ENCODE assay signal across 19 mouse cellular contexts in the genomic region with DNA sequence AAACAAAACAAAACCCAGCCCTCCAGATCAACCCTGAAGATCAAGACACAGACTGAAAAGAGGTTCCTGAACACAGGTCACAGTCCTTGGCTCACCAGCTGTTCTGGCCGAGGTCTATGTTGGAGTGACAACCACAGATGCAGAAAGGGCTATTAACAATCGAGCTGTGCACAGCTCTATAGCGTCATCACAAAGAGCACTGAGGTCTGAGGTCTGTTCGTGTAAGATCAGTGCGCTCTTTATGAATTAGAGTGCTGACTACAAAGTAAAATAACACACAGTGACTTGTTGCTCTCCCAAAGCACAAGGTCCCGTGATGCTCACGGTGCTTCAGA. TPM values are rescaled to one million over a fixed set of nuclear protein-coding genes. Genes with fewer than 3 reads are reported as not detected.
DNase-seq lines count a peak whose midpoint lies in the region; ATAC-seq and TF ChIP-seq lines count a peak whose summit lies in the region.
"Had no signal": no experiment of that assay in that cellular context is flagged by ENCODE, and none has a peak within 500 bp of the region (broad histone marks: within the 10 kb centered on the region; RNA-seq: fewer than 3 reads in every experiment).

No protein-coding gene starts in this region.

- ATAC-seq in heart, embryonic 15.5 days (replicated peaks; ENCODE audit: insufficient number of reproducible peaks, insufficient read depth, low FRiP score, low read depth) = 0 out of 2 replicates have a peak, but pooled peaks have one; percentile 18
- peak; percentile 43; the same call in 1 of the 2 replicates for ATAC-seq in lung, embryonic 16.5 days (ENCODE audit: low read depth)
- no peak for ATAC-seq in lung, postnatal 0 days
- peak; percentile 75 for ATAC-seq in limb, embryonic 14.5 days (ENCODE audit: low FRiP score, low read depth)
- ATAC-seq in stomach, postnatal 0 days (ENCODE audit: low FRiP score, low TSS enrichment) = no peak
- ATAC-seq: CD4-positive, CD25-positive, alpha-beta regulatory T cell, adult 4 months; forebrain, embryonic 15.5 days; intestine, embryonic 15.5 days had no signal

- H3K9ac ChIP-seq in heart, embryonic 15.5 days = no peak overlapping the region
- no peak overlapping the region for H3K9ac ChIP-seq in lung, embryonic 16.5 days (ENCODE audit: low read length)
- H3K9ac ChIP-seq in lung, postnatal 0 days (replicated peaks; ENCODE audit: low read depth) = no peak overlapping the region
- no peak overlapping the region for H3K9ac ChIP-seq in limb, embryonic 14.5 days (ENCODE audit: low read depth, low read length, severe bottlenecking)
- no peak overlapping the region for H3K9ac ChIP-seq in stomach, postnatal 0 days (ENCODE audit: low read length)
- H3K9ac ChIP-seq: forebrain, embryonic 15.5 days; heart, embryonic 13.5 days; hindbrain, embryonic 14.5 days; intestine, embryonic 15.5 days; kidney, embryonic 15.5 days; neural tube, embryonic 15.5 days had no signal

- intact Hi-C loops in heart, postnatal 14 days (cut with DNase I) = no loop called here

- H3K4me1 ChIP-seq in heart, embryonic 15.5 days (replicated peaks) = no peaks in the 10 kb centered on the region
- H3K4me1 ChIP-seq in lung, embryonic 16.5 days (replicated peaks; ENCODE audit: control insufficient read depth, insufficient read depth, low read length) = peaks cover 9% of the 10 kb centered on the region
- H3K4me1 ChIP-seq in lung, postnatal 0 days (ENCODE audit: insufficient read depth, low read depth, low read length) = no peaks in the 10 kb centered on the region
- H3K4me1 ChIP-seq in limb, embryonic 14.5 days (ENCODE audit: control insufficient read depth, insufficient read depth, low read length) = no peaks in the 10 kb centered on the region; the same call in 1 of the 2 replicates
- 0 out of 2 replicates have a peak, but pooled peaks cover 2% of the 10 kb centered on the region for H3K4me1 ChIP-seq in stomach, postnatal 0 days (replicated peaks; ENCODE audit: control insufficient read depth, insufficient read depth)
- H3K4me1 ChIP-seq: forebrain, embryonic 15.5 days; intestine, embryonic 15.5 days; kidney, embryonic 15.5 days; neural tube, embryonic 15.5 days had no signal

- TF ChIP-seq CTCF in lung, postnatal 0 days (IDR thresholded peaks at IDR 0.05) = no peak
- no peak for TF ChIP-seq CTCF in stomach, postnatal 0 days (IDR thresholded peaks at IDR 0.05; ENCODE audit: low read depth)

- H3K36me3 ChIP-seq in heart, embryonic 15.5 days = no peaks in the 10 kb centered on the region
- H3K36me3 ChIP-seq in lung, embryonic 16.5 days (ENCODE audit: control insufficient read depth, insufficient read depth, low read length) = no peaks in the 10 kb centered on the region
- H3K36me3 ChIP-seq in lung, postnatal 0 days (ENCODE audit: insufficient read depth, low read length) = no peaks in the 10 kb centered on the region
- H3K36me3 ChIP-seq in limb, embryonic 14.5 days (ENCODE audit: control insufficient read depth, insufficient read depth, low read length) = no peaks in the 10 kb centered on the region
- H3K36me3 ChIP-seq in stomach, postnatal 0 days (ENCODE audit: control insufficient read depth, insufficient read depth, low read length) = no peaks in the 10 kb centered on the region
- H3K36me3 ChIP-seq: forebrain, embryonic 15.5 days; heart, embryonic 13.5 days; intestine, embryonic 15.5 days; kidney, embryonic 15.5 days; neural tube, embryonic 15.5 days had no signal

- no peaks in the 10 kb centered on the region for H3K9me3 ChIP-seq in heart, embryonic 15.5 days (replicated peaks)
- H3K9me3 ChIP-seq in lung, embryonic 16.5 days (ENCODE audit: control insufficient read depth, low read length) = no peaks in the 10 kb centered on the region
- H3K9me3 ChIP-seq in lung, postnatal 0 days (ENCODE audit: low read length) = no peaks in the 10 kb centered on the region
- no peaks in the 10 kb centered on the region for H3K9me3 ChIP-seq in limb, embryonic 14.5 days (ENCODE audit: control insufficient read depth, low read length)
- no peaks in the 10 kb centered on the region for H3K9me3 ChIP-seq in stomach, postnatal 0 days (ENCODE audit: control insufficient read depth, low read length)
- H3K9me3 ChIP-seq: forebrain, embryonic 15.5 days; heart, embryonic 13.5 days; intestine, embryonic 15.5 days; kidney, embryonic 15.5 days; neural tube, embryonic 15.5 days had no signal

- TF ChIP-seq POLR2A in limb, embryonic 14.5 days (IDR thresholded peaks at IDR 0.05; ENCODE audit: borderline replicate concordance, extremely low read depth, insufficient read depth, insufficient read length) = no peak

- DNase-seq in heart, postnatal 14 days = no peak
- no peak for DNase-seq in lung, postnatal 0 days (ENCODE audit: low spot score)
- DNase-seq in limb, embryonic 14.5 days (ENCODE audit: low spot score) = peak; percentile 57
- no peak for DNase-seq in stomach, postnatal 0 days (ENCODE audit: low spot score)
- DNase-seq in heart, adult 11 months = no peak
- DNase-seq in urinary bladder, postnatal 25 days (ENCODE audit: low spot score) = no peak
- DNase-seq: adrenal gland, postnatal 25 days; cerebellum, adult 8-10 months; gastrocnemius, postnatal 10 days had no signal

- H3K4me2 ChIP-seq in heart, embryonic 15.5 days = no peak overlapping the region
- H3K4me2 ChIP-seq in lung, embryonic 16.5 days (ENCODE audit: low read depth, low read length) = no peak overlapping the region
- no peak overlapping the region for H3K4me2 ChIP-seq in lung, postnatal 0 days (replicated peaks; ENCODE audit: low read depth, low read length)
- no peak overlapping the region for H3K4me2 ChIP-seq in limb, embryonic 14.5 days (replicated peaks; ENCODE audit: low read depth, low read length, severe bottlenecking)
- no peak overlapping the region for H3K4me2 ChIP-seq in stomach, postnatal 0 days (replicated peaks; ENCODE audit: low read depth)
- H3K4me2 ChIP-seq: forebrain, embryonic 15.5 days; heart, embryonic 13.5 days; hindbrain, embryonic 14.5 days; intestine, embryonic 15.5 days; kidney, embryonic 15.5 days; midbrain, embryonic 11.5 days; neural tube, embryonic 15.5 days had no signal

- WGBS in heart, embryonic 15.5 days = 73% methylated on average over 7 of the region's 7 CpGs
- 67% methylated on average over 7 of the region's 7 CpGs for WGBS in lung, embryonic 16.5 days
- 65% methylated on average over 7 of the region's 7 CpGs for WGBS in lung, postnatal 0 days
- 70% methylated on average over 7 of the region's 7 CpGs for WGBS in limb, embryonic 14.5 days
- 58% methylated on average over 7 of the region's 7 CpGs for WGBS in stomach, postnatal 0 days

- H3K27ac ChIP-seq in heart, embryonic 15.5 days = no peak overlapping the region
- peak overlapping the region; percentile 51 for H3K27ac ChIP-seq in lung, embryonic 16.5 days (ENCODE audit: low read length)
- no peak overlapping the region for H3K27ac ChIP-seq in lung, postnatal 0 days (ENCODE audit: low read length)
- 0 out of 2 replicates have a peak overlapping the region, but pooled peaks have one; percentile 11 for H3K27ac ChIP-seq in limb, embryonic 14.5 days (replicated peaks; ENCODE audit: low read depth, low read length)
- H3K27ac ChIP-seq in stomach, postnatal 0 days (replicated peaks) = 0 out of 2 replicates have a peak overlapping the region, but pooled peaks have one; percentile 25
- H3K27ac ChIP-seq: forebrain, embryonic 15.5 days; heart, embryonic 13.5 days; hindbrain, embryonic 14.5 days; intestine, embryonic 15.5 days; kidney, embryonic 15.5 days; neural tube, embryonic 15.5 days had no signal

- no peaks in the 10 kb centered on the region for H3K27me3 ChIP-seq in heart, embryonic 15.5 days
- no peaks in the 10 kb centered on the region for H3K27me3 ChIP-seq in lung, embryonic 16.5 days (ENCODE audit: control insufficient read depth, insufficient read depth, low read depth, low read length)
- H3K27me3 ChIP-seq in lung, postnatal 0 days (replicated peaks; ENCODE audit: insufficient read depth, low read length) = no peaks in the 10 kb centered on the region
- H3K27me3 ChIP-seq in limb, embryonic 14.5 days (ENCODE audit: control insufficient read depth, insufficient read depth, low read length) = no peaks in the 10 kb centered on the region
- no peaks in the 10 kb centered on the region for H3K27me3 ChIP-seq in stomach, postnatal 0 days (ENCODE audit: control insufficient read depth, insufficient read depth, low read length)
- H3K27me3 ChIP-seq: forebrain, embryonic 15.5 days; heart, embryonic 13.5 days; intestine, embryonic 15.5 days; neural tube, embryonic 15.5 days had no signal

- no peak for TF ChIP-seq EP300 in lung, postnatal 0 days (IDR thresholded peaks at IDR 0.05)
- TF ChIP-seq EP300 in stomach, postnatal 0 days (optimal IDR thresholded peaks at IDR 0.05) = no peak

- no peak overlapping the region for H3K4me3 ChIP-seq in heart, embryonic 15.5 days
- no peak overlapping the region for H3K4me3 ChIP-seq in lung, embryonic 16.5 days (ENCODE audit: low read length)
- H3K4me3 ChIP-seq in lung, postnatal 0 days (ENCODE audit: low read depth, low read length) = no peak overlapping the region
- no peak overlapping the region for H3K4me3 ChIP-seq in limb, embryonic 14.5 days (replicated peaks; ENCODE audit: low read length)
- H3K4me3 ChIP-seq in stomach, postnatal 0 days (ENCODE audit: low read depth, low read length) = no peak overlapping the region
- H3K4me3 ChIP-seq: forebrain, embryonic 15.5 days; heart, embryonic 13.5 days; intestine, embryonic 15.5 days; kidney, embryonic 15.5 days; neural tube, embryonic 15.5 days had no signal

RNA-seq across cellular contexts. Expression of gene Arhgap28, which starts 42.4 kb away (rescaled TPM):
- 11.6 and 16.3 TPM in 2 replicates for polyA plus RNA-seq in heart, embryonic 15.5 days (2015; fragmentation: Nextera tagmentation; extraction: Ambion mirVana)
- total RNA-seq in heart, postnatal 14 days (2021) = 1 to 10 TPM; 4.6 to 6.2 TPM
- 36.1 and 39.7 TPM in 2 replicates for polyA plus RNA-seq in lung, embryonic 16.5 days (2015; fragmentation: Nextera tagmentation; extraction: Ambion mirVana)
- 12.2 and 13.3 TPM in 2 replicates for polyA plus RNA-seq in lung, postnatal 0 days (2015; fragmentation: Nextera tagmentation; extraction: Ambion mirVana)
- 42.8 and 46.5 TPM in 2 replicates for polyA plus RNA-seq in limb, embryonic 14.5 days (2012; rRNA removed)
- polyA plus RNA-seq in limb, embryonic 14.5 days (2014; fragmentation: Nextera tagmentation; extraction: Ambion mirVana) = 55.2 and 65.4 TPM in 2 replicates
- 5.7 and 5.8 TPM in 2 replicates for polyA plus RNA-seq in stomach, postnatal 0 days (2015; fragmentation: Nextera tagmentation; extraction: Ambion mirVana)
- polyA plus RNA-seq: CD4-positive, CD25-positive, alpha-beta regulatory T cell, adult 4 months had no signal

Comparison
In these comparisons a context has a peak if more than half of its experiments do, and no peak if none do; other contexts are left out.
1. ATAC-seq: peak in heart, embryonic 15.5 days (single experiment), lung, embryonic 16.5 days (single experiment) and limb, embryonic 14.5 days (single experiment); none in lung, postnatal 0 days (single experiment) and stomach, postnatal 0 days (single experiment).
2. H3K27ac ChIP-seq: peak in lung, embryonic 16.5 days (single experiment), limb, embryonic 14.5 days (single experiment) and stomach, postnatal 0 days (single experiment); none in heart, embryonic 15.5 days (single experiment) and lung, postnatal 0 days (single experiment).